Mouse (Mus musculus): ENCODE measurements around the gene Scfd2.

DNA sequence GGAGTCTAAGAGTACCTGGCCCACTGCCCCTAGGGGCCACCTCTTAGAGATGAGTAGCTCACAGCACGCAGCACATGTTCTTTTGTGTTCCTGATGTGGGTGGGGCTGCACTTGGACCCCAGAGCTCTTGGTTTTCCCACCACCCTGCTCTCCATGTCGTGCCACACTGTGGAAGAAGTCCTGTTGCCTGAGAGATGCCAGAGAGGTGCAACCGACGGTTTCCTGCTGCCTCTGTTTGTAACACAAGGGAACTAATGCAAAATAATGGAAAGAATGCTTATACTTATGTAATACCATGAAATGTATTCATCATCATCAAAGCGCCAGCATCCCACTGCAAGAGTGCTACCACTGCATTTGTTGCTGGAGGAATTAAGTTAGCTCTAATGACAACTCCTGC is 238.0 kb downstream of the Scfd2 start:
- no peak for TF ChIP-seq CTCF (IDR thresholded peaks at IDR 0.05; ENCODE audit: low read depth)
- no peak for TF ChIP-seq EP300 (IDR thresholded peaks at IDR 0.05; ENCODE audit: low read depth)
